Mouse (Mus musculus): Measurements from ENCODE around the gene Cfap54.

The Cfap54 gene

DNA sequence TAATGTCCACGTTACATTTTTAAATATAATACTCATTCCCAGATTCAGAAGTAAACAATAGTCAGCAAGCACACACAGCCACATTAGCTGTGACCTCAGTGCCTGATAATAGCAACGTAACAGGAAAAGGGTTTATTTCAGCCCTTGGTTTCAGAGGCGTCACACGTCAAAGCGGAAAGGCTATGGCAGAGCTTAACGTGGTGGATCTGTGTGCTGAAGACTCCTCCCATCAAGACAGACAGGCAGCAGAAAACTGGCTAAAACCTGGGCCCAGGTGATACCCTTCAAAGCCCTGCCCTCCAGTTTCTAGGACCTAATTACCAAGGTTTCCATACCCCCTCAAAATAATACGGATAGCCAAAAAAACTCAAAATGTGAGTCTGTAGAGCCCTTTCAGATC, 16.0 kb upstream of the Cfap54 start:
- DNase-seq (ENCODE audit: low spot score): no peak

DNA sequence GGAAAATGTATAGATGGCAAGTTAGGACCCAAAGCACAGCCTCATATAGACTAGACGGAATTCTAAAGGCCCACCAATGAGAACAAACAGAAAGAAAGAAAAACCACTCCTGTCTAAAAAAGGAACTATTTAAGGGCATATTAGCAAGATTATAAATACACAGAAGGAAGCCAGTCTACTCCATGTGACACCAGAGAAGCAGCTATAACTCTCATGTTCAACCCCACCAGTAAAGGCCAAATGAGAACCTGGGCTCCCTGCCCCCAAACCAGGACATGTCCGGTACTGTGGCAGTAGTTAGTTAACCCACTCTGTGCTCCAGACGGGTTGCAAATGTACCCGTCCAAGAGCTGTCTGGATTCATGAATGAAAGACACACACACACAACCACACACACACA, 14.4 kb upstream of the Cfap54 start:
- no peak for DNase-seq (ENCODE audit: low spot score)

DNA sequence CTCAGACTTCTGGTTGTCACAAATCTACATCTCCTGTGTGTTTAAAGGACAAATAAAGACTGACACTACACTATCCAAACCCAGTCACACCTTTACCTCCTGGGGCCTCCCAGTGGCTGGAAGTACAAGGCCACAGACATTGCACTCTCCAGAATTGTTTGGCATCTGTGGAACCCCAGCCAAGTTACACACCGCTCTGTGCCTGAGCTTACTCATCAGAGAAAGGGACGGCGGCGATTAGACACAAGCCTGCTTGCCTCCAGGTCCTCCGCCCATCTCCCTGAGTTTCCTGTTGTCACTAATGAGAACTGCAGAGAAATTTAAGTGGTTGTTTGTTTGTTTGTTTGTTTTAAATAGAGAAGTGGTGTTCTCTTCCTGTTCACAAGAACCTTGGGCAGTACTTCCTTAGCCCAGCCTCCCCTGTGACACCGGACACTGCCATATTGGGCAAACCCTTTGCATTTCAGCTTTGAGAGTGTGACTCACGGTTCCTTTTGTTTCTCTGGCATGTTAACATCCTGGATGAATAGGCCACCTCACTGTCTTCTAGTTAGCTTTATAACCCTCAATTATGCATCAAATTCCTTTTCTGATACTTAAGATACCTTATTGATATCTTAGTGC, 13.7 kb upstream of the Cfap54 start:
- DNase-seq (ENCODE audit: low spot score): no peak

DNA sequence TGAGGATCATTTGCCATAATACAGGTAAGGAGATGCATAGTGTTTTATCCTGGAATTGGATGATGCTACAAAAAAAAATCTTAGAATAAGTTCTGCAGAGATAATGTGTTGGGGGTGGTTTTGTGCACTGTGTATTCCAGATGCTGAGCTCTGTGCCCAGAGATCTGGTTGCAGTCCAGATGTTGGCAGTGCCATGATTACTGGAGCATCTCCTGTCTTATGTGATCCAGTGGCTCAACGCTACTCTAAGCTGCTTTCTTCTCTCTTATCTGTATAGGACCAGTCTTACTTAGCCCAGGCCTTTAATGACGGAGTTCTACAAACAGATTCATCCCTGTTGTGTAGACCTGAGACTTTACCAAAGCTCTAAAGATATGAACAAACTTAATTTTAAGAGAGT, 10.5 kb upstream of the Cfap54 start:
- no peak for DNase-seq (ENCODE audit: low spot score)

DNA sequence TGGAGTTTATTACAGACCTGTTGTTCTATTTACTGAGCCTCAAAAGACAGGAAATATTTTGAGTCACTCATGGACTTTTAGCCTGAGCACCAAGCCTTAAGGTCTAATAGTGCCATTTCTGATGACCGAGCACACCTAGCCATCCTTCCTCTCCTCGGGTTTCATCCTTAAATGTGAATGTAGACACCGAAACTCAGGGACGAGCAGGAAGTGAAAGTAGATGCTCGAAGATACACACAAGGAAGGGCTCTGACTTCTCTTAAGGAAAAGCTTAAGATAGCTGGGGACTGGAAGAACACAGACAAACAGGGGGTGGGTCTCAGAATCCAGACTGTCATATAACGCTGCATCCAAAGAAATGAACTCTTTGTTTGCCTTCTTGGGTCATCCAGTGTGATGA, 8.8 kb upstream of the Cfap54 start:
- no peak for DNase-seq (ENCODE audit: low spot score)

DNA sequence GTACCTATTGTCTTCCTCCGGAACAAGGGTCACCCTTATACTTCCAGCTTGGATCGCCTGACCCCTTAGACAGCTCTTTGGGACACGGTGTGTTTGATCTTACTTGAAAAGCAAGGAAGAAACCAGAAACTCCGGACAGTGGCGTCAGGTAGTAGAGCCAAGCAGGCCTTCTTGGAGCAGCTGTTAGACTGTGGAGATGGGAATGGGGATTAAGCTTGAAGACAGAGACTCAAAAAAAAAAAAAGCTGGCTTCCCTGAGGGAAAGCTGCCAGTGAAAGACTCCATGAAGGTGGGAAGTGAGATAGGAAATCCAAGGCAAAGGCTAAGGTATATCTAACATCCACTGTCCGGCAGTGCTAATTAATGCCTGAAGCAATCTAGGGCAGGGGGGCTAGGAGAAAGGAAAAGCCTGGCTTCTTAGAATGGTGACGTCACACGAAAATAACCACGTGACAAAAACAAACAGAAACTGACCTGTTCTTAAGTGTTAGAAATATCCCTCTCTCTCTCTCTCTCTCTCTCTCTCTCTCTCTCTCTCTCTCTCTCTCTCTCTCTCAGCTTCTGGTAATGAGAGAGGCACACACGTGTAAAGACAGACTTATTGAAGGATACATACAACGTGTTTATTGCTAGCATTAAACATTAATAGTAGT, 7.1 kb upstream of the Cfap54 start:
- DNase-seq (ENCODE audit: low spot score): no peak

DNA sequence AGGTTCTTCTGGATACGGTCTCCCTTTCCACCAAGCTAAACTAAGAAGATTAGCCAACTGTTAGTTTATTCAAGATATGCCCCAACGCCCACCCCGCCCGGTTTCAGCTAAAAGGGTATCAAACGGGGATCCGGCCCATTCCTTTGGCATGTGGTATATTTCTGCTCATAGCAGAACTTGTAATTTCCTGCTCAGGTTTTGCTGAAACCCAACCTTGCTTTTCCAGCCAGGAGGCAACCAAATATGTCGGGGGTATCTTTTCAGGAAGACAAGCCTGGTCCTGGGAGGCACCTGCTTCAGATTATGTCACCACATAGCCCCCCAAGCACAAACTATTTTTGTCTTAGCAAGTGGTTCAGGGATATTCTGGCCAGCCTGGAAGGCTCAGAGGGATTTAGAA, 6.1 kb upstream of the Cfap54 start:
- DNase-seq (ENCODE audit: low spot score): no peak

DNA sequence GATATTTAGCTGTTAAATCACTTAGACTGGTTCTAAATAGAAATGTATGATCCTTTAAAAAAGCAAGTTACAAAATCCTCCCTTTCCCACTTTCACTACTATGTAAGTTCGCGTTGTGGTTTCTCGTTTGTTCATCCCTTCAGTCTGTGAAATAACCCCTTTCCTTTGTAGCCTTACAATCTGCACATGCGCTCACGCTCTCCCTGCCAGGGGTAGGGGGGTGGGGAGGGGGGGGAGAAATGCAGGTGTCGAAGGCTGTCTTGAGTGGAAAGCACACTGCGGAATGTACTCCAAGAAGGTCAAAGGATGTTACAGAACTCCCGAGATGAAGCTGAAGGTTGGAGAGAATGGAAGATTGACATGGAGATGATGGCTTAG, 2.5 kb upstream of the Cfap54 start:
- no peak for DNase-seq (ENCODE audit: low spot score)

DNA sequence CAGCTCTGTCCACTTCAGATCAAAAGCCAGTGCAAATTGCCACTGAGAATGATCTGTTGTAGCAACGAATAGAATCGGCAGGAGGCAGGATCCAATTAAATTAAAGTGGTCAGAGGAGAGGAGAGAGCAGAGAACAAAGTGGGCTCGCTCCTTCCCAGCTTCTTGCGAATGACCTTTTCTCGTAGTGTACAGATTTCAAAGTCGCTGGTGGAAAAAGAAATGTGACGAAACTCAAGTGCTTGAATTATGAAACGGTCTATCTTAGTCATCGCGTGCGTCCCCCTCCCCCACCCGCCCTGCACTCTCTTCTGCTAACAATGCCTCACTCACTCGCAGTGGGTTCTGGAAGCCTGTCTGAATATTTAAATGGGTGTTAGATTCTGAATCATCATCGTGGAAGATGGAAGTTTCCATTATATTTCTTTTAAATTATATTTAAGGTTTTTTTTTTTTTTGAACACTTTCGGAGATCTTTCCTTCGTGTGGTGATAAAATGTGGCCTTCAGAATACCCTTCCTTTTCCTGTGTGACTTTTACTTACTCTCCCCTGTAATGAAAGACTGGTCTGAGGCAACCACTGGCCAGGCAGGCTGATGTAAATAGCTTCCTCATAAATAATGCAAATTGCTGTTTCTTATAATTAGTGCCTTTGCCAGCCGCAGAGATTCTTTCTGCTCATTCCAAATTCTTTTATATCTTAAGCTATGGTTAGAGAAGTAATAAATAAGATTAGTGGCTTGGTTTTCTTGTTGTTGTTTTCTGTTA, 2.0 kb upstream of the Cfap54 start:
- no peak for DNase-seq (ENCODE audit: low spot score)

DNA sequence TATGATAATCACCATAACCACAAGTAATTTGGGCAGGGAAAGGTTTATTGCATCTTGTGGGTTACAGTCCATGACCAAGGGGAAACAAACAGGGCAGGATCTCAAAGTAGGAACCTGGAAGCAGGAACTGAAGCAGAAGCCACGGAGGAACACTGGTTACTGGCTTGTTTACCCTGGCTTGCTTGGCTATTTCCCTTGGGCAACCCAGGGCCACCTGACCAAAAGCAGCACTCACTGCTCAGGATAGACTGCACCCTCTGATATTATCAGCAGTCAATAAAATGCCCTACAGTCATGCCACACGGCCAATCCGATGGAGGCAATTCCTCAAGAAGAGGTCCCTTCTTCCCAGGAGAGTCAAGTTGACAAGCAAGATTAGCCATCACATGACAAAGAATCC, 1.9 kb downstream of the Cfap54 start:
- DNase-seq (ENCODE audit: low spot score): no peak

DNA sequence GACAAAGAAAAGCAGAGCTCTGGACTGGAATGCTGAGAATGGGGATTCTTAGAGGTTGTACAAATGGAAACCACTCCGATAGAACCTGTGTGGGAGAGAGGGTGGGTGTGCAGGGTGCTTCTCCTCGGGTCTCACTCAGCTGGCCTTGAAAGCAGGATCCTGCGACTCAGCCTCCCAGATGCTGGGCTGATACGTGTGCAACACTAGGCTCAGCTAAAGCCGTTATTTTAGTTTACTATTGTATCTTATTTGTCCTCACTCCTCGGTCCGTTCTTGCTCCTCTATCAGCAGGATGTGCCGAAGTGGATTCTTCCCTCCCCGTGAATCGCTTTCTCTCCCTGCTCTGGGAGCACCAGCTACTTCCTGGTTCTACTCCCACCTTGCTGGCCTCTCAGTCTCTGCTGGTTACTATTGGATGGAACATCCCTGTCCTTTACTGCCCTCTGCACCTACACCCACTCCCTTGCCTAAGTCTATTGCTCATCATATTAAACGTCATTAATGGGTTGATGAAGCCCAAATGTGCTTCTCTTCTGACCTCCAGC, 3.4 kb downstream of the Cfap54 start:
- no peak for DNase-seq (ENCODE audit: low spot score)

DNA sequence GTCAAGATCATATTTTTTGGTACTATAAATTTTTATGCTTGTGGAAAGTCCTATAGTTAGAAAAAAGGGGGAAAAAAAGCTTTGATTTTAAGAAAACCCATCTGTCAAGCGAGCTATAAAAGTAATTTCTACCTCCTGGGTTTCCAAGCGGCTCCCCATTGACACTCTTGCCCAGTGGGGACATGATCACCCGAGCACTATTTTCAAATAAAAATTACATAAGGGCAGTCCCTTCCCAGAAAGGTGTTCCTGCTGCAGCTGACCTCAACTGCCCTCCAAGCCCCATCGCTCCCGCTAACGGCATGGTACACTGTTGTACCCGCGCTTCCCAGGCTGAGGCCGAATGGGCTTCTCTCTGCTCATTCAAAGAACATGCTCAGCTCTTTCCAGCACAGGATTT, 5.0 kb downstream of the Cfap54 start:
- DNase-seq (ENCODE audit: low spot score): no peak

DNA sequence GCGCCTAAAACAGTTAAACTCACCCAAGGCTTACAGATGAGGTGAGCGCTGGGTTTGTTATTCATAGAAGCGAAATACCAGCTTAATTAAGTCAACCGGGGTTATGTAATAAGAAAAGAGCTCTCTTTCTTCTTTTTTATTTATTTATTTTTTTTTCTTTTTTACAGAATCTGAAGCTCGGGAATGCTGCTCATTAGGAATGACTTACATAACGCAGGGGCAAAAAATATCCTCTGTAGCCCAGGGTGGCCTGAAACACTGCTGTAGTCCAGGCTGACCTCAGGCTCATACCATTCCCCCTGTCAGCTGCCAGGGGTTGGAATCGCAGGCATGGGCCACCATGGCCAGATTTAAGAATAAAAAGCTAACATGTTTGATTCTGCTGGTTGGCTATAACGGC, 5.6 kb downstream of the Cfap54 start:
- DNase-seq (ENCODE audit: low spot score): no peak

DNA sequence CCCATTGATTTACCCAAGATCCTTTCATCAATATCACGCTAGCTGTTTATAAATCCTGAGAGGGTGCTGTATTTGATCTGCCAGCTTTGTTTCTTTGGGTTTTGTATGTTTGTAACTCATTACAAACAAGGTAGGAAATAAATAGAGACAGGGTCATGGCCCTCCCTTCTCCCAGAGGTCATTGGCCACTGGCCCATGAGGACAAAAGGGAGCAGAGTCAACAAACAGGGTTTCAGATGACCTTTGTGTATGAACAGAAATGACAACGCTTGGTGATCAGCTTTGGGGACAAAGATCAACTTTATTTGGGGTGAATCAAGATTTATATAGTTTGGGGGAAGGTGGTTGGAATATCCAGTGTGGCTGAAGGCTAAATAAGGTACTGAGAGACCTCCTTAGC, 8.6 kb downstream of the Cfap54 start:
- no peak for DNase-seq (ENCODE audit: low spot score)

DNA sequence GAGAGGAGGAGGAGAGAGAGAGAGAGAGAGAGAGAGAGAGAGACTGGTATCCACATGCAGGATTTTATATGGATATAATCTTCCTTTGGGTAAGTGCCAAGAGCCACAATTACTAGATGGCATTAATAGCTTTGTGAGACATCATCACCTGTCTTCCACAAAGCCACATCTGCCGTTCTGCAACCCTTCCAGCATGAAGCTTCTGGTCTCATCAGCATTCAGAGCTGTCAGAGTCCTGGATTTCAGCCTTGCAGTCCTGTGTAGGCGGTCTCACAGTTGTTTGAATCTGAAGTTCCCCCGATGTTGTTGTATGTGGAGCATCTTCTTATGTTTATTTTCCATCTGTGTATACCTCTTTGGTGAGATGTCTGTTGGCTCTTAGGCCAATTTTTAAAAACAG, 9.7 kb downstream of the Cfap54 start:
- no peak for DNase-seq (ENCODE audit: low spot score)

DNA sequence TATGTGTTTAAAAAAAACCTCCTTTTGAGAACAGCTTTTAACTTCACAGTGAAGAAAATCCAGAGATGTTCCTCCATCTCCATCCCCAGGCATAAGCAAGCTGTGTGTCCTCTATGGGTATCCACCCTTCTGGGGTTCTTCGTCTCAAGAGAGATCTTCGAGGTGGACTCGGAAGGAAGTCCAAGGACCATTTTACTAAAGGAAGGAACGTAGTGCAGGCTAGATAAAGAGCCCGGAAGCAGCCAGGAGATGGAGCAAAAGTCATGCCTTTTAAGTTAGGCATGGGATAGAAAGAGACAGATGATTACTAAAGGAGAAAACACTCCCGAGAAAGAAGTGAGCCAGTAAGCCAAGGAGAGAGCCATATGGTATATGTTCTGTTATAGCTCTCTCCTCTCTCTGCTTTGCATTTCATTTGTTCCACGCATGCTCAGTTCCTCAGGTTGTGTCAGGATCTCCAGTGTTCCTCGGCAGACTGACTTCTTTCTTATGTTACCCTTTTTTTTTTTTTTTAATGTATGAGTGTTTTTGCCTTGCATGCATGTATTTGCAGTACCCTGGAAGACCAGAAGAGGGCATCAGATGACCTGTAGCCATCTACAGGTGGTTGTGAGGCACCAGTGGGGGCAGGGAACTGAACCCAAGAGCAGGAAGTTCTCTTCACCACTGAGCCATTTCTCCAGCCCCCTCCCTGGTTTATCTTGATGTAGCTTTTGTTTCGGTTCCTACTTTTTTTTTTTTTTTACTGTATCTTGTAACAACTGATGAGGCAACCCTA, 11.1 kb downstream of the Cfap54 start:
- no peak for DNase-seq (ENCODE audit: low spot score)

DNA sequence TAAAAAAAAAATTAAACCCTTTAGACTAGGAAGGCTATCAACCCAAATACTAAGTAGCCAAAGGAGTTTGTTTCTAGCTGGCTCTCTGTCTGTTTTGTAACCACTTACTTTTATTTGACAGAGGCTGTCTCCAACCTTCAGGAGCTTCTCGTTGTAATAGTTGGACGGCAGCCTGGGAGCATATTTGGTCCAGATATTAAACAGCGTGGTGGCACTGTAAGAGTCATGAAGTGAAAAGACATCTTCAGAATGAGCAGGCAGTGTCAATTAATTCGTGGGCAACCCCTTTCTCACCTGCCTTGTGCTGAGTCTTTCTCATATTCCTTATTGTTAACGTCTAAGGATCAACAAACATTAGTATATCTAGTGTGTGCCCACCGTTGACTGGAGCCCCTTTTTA, 11.7 kb downstream of the Cfap54 start:
- no peak for DNase-seq (ENCODE audit: low spot score)

DNA sequence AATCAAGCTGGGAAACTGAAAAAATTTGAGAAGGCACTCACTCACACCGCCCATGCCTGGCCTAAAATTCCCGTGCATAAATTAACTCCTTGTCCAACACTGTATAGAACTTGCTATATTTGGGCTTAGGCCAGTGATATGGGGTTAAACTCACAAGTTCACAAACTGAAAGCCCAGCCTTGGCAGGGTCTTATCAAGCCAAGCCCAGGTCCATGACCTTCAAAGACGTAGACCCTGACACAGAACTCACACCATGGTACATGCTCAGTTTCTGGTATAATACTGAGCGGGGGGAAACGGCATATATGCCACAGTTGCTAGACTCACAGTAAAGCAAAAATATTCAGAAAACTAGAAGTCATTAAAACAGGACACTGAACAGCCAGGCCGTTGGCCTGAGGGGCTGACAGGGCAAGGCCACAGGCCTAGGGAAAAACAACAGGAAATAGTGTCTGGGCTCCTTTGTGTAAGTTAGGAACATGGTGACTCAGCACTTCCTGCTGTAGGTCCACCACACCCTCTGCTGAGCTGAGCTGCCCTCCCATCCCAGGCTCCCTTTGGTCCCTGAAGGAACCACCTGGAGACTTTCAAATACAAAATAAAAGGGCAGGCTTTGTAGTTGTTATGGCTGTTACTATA, 12.3 kb downstream of the Cfap54 start:
- DNase-seq (ENCODE audit: low spot score): no peak

DNA sequence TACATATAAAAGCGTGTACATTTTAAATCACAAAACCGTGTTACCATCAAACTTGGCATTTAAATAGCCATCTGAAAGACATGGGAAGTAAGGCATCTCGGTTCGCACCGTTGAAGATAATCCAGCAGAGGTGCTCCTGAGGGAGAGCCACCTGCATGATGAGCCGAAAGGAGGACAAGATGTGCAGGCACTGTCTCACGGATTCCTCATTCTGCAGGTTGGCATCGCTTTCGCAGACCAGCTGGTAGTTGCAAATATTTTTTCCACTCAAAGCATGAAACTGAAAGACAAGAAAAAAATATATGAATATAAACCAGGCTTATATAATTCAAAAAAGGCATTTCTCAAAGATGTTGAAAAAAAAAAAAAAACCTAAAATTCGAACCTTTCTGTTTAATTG, 16.4 kb downstream of the Cfap54 start:
- no peak for DNase-seq (ENCODE audit: low spot score)

DNA sequence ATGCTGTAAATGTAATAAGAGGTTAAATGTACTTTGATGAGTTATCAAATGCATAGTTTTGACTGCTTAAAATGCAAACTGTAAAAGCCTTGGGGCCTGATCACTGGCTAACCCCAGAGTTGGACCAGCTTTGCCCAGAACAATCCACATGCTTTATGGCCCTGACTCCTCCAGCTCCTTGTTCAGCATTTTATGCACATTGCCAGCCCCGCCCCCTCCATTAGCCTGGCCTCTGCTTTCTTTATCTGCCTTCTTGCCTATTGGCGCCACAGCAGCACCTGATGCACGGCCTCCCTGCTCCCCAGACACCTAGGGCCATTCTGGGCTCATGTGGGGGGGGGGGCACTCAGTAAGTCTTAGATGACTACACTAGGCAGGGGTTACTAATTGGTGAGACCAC, 17.8 kb downstream of the Cfap54 start:
- DNase-seq (ENCODE audit: low spot score): no peak

DNA sequence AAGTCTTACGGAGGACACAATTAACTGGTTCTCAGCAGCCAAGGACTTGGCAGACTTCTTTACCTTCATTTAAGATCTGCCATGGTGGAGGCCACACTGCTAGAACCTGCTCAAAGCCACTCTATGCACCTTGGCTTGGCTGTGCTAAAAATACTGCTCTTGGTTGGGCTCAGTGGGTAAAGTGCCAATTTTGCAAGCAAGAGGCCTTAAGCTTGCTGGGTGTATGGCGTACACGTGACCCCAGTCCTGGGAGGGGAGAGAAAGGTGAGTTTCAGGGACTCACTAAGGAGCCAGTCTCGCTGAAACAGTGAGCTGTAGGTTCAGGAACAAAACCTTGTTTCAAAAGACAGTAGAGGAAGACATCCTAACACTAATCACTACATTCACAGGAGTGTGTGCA, 19.0 kb downstream of the Cfap54 start:
- DNase-seq (ENCODE audit: low spot score): no peak

DNA sequence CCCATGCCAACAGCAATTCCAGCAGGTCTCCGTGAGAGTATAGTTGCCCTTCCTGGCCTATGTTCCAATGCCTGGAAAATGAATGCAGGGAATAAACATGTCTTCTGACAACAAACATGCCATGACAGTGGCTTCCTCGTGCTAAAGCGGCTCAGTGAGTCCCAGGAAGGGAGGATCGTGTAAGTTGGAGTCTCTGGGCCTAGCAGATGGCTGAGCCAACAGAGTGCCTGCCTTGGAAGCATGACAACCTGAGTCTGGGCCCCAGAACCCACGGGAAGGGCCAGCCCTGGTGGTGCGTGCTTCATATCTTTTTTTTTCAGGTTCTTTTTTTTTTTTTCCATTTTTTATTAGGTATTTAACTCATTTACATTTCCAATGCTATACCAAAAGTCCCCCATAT, 27.6 kb downstream of the Cfap54 start:
- DNase-seq (ENCODE audit: low spot score): no peak
